Mouse (Mus musculus) kidney, adult 11 months (tissue): ENCODE measurements around the gene Golph3l.
"Not testable (repeated sequence)": the region's sequence is repeated elsewhere in the genome, so short reads cannot be mapped to it uniquely, and the experiment has no call there.

Experiments used
- DNase-seq: peaks from one replicate; pipeline ENCODE4 v3.0.0; 2022

Gene Golph3l

GRCm38 (mm10) chr3:95588604-95589086, at the start of gene Golph3l:
Gene Golph3l (plus strand): TSS chr3:95588934.
- peak; percentile 99 for DNase-seq

- DNase-seq: no peak
Observed at GRCm38 (mm10) chr3:95538936-95539335, 49.8 kb upstream of the Golph3l start.

- DNase-seq: no peak
Observed at GRCm38 (mm10) chr3:95539837-95540236, 48.9 kb upstream of the Golph3l start.

GRCm38 (mm10) chr3:95541186-95541585, 47.5 kb upstream of the Golph3l start:
- DNase-seq: not testable (repeated sequence)

GRCm38 (mm10) chr3:95542171-95542570, 46.6 kb upstream of the Golph3l start:
- no peak for DNase-seq

- no peak for DNase-seq
Observed at GRCm38 (mm10) chr3:95542981-95543380, 45.8 kb upstream of the Golph3l start.

GRCm38 (mm10) chr3:95550176-95550575, 38.6 kb upstream of the Golph3l start:
- DNase-seq: no peak

GRCm38 (mm10) chr3:95553986-95554385, 34.7 kb upstream of the Golph3l start:
- no peak for DNase-seq

- DNase-seq: no peak
Observed at GRCm38 (mm10) chr3:95559437-95559836, 29.3 kb upstream of the Golph3l start, which contains the start of gene Hormad1. Gene Hormad1 (plus strand): TSS chr3:95559677.

GRCm38 (mm10) chr3:95560738-95561137, 28.0 kb upstream of the Golph3l start:
- DNase-seq: no peak

- DNase-seq: no peak
Observed at GRCm38 (mm10) chr3:95561826-95562225, 26.9 kb upstream of the Golph3l start.

- no peak for DNase-seq
Observed at GRCm38 (mm10) chr3:95569585-95569984, 19.1 kb upstream of the Golph3l start.

GRCm38 (mm10) chr3:95587754-95588603, 755 bp upstream of the Golph3l start:
- DNase-seq: no peak

- no peak for DNase-seq
Observed at GRCm38 (mm10) chr3:95598734-95599133, 10.0 kb downstream of the Golph3l start.

GRCm38 (mm10) chr3:95601287-95601686, 12.6 kb downstream of the Golph3l start:
- DNase-seq: no peak

- DNase-seq: no peak
Observed at GRCm38 (mm10) chr3:95606096-95606495, 17.4 kb downstream of the Golph3l start.

GRCm38 (mm10) chr3:95609195-95609594, 20.5 kb downstream of the Golph3l start:
- DNase-seq: no peak

- DNase-seq: no peak
Observed at GRCm38 (mm10) chr3:95613996-95614395, 25.3 kb downstream of the Golph3l start.

- DNase-seq: no peak
Observed at GRCm38 (mm10) chr3:95618511-95618910, 29.8 kb downstream of the Golph3l start.

GRCm38 (mm10) chr3:95621241-95621640, 32.5 kb downstream of the Golph3l start:
- DNase-seq: no peak

GRCm38 (mm10) chr3:95622421-95622820, 33.7 kb downstream of the Golph3l start:
- not testable (repeated sequence) for DNase-seq

- DNase-seq: no peak
Observed at GRCm38 (mm10) chr3:95623551-95623950, 34.8 kb downstream of the Golph3l start.

- not testable (repeated sequence) for DNase-seq
Observed at GRCm38 (mm10) chr3:95623991-95624515, 35.3 kb downstream of the Golph3l start.
